Mouse (Mus musculus) C2C12 (cell line): ENCODE results near the gene Gtse1. TPM values are rescaled to one million over a fixed set of nuclear protein-coding genes. Genes with fewer than 3 reads are reported as not detected.

Source experiments
- H3K27me3 ChIP-seq: one replicate; pipeline ENCODE4 v1.6.1; 2011; ENCODE audit not compliant: control insufficient read depth, insufficient read depth, insufficient read length
- H3K36me3 ChIP-seq: one replicate; pipeline ENCODE4 v1.6.1; 2011; ENCODE audit not compliant: control insufficient read depth, insufficient read depth
- H3K4me3 ChIP-seq: one replicate; pipeline ENCODE4 v1.5.1; 2011; ENCODE audit warnings: mild to moderate bottlenecking, control low read depth; ENCODE audit not compliant: poor library complexity, insufficient read depth, severe bottlenecking
- H3K79me2 ChIP-seq: one replicate; pipeline ENCODE4 v1.6.1; 2011; ENCODE audit not compliant: control insufficient read depth, insufficient read depth
- H3K79me3 ChIP-seq: one replicate; pipeline ENCODE4 v1.6.1; 2011; ENCODE audit warnings: low read depth, control low read depth
- H3ac ChIP-seq: one replicate; pipeline ENCODE3; 2011; ENCODE audit warnings: low read depth; ENCODE audit not compliant: control insufficient read depth, insufficient read length
- CEBPB ChIP-seq: IDR thresholded peaks from one replicate; pipeline ENCODE4 v1.6.1; 2011; ENCODE audit warnings: low read depth, mild to moderate bottlenecking, control low read depth, moderate library complexity
- CTCF ChIP-seq: IDR thresholded peaks from one replicate; pipeline ENCODE4 v1.5.1; 2011; ENCODE audit not compliant: control insufficient read depth, insufficient read depth, insufficient read length
- FOSL1 ChIP-seq: IDR thresholded peaks from one replicate; pipeline ENCODE4 v1.8.0; 2011; ENCODE audit warnings: mild to moderate bottlenecking, low read length; ENCODE audit not compliant: poor library complexity, insufficient read depth, severe bottlenecking
- MAX ChIP-seq: IDR thresholded peaks from one replicate; pipeline ENCODE4 v1.6.1; 2011; ENCODE audit warnings: mild to moderate bottlenecking, control low read depth
- MYOD1 ChIP-seq: IDR thresholded peaks from one replicate; pipeline ENCODE4 v1.6.1; 2011; ENCODE audit warnings: low read depth; ENCODE audit not compliant: control insufficient read depth, insufficient read length
- MYOG ChIP-seq: IDR thresholded peaks from one replicate; pipeline ENCODE4 v1.6.1; 2011; ENCODE audit not compliant: control insufficient read depth, insufficient read length; ENCODE audit errors: extremely low read depth
- USF1 ChIP-seq: IDR thresholded peaks from one replicate; pipeline ENCODE4 v1.6.1; 2011; ENCODE audit warnings: low read depth, mild to moderate bottlenecking, control low read depth, moderate library complexity
- polyA plus RNA-seq: library from polyadenylated mRNA; unstranded; fragments of >200 nt; fragmentation: generic; extraction: Trizol; gene quantifications from one replicate; pipeline ENCODE4 v1.2.1, GENCODE M21; 2012; ENCODE audit warnings: missing spikeins

Gtse1 gene
- polyA plus RNA-seq, 1 experiment, result 60.7 TPM

DNA sequence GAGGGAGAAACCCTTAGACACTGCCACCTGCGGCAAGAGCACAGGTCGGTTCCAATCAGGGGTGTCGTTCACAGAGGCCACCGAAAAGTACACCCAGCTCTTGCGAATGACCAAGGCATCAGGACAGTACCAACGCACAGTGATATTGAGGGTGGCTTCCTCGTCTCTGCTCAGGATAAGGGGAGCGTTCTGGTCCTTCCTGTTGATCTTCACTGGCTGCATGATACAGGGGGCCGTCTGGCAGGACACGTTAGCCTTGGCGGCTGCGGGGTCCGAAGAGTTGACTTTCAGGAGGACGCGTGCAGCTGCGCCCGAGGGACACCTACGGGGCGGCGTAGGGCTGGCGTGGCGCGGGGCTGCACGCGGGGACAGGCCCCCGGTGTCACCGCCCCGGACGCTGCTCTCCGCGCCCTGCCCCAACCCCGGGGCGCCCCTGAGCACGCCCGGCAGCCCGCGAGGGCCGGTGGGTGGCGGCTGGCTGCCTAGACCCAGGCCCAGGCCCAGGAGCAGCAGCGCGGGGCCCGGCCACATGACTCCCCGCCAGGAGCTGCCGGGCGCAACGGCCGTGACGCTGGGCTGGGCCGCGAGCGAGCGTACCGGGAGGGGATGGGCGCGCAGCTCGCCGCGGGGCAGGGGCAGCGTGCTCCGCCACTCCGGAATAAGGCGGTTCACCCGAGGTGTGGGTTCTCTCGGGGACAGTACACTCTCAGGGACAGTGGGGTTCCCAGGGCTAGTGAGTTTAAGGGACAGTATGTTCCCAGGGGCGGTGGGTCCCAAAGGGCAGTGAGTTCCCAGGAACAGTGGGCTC lies 38.1 kb upstream of the Gtse1 start, which contains the start of gene Pkdrej:
Pkdrej (minus strand) TSS at position 532 of the 808 bp plus-strand sequence.
- H3ac ChIP-seq, result no peak within 1 kb of the TSS
- no peak within 1 kb of the TSS for H3K4me3 ChIP-seq
- H3K79me3 ChIP-seq, result no peaks in the 10 kb centered on the region
- no peaks in the 10 kb centered on the region for H3K79me2 ChIP-seq
- no peaks in the 10 kb centered on the region for H3K36me3 ChIP-seq
- TF ChIP-seq MYOG, result no peak
- no peak for TF ChIP-seq MAX
- no peak for TF ChIP-seq CEBPB
- TF ChIP-seq CTCF, result no peak
- TF ChIP-seq USF1, result no peak
- TF ChIP-seq FOSL1, result no peak
- TF ChIP-seq MYOD1, result no peak
- H3K27me3 ChIP-seq, result peaks cover 88% of the 10 kb centered on the region

DNA sequence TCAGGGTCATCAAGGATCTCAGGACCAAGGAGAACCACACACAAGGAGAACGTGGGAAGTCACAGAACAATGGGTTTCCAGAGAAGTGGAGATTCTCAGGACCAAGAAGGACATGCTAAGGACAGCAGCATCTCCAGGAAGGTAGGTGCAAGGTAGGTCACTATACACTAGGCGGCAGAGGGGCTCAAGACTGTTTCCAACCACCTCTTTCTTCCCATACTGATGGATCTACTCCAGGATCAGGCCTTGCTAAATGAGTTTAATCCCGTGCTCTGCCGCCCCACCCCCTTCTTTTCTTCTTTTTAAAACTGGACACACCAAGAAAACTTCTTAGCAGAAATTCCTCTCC lies 37.6 kb upstream of the Gtse1 start:
- peaks cover 88% of the 10 kb centered on the region for H3K27me3 ChIP-seq
- no peak overlapping the region for H3ac ChIP-seq
- TF ChIP-seq MAX, result no peak
- TF ChIP-seq CEBPB, result no peak
- TF ChIP-seq FOSL1, result no peak
- TF ChIP-seq CTCF, result no peak
- TF ChIP-seq MYOG, result no peak
- no peak for TF ChIP-seq MYOD1
- no peak for TF ChIP-seq USF1
- no peak overlapping the region for H3K4me3 ChIP-seq
- H3K79me2 ChIP-seq, result no peaks in the 10 kb centered on the region
- H3K36me3 ChIP-seq, result no peaks in the 10 kb centered on the region
- no peaks in the 10 kb centered on the region for H3K79me3 ChIP-seq

DNA sequence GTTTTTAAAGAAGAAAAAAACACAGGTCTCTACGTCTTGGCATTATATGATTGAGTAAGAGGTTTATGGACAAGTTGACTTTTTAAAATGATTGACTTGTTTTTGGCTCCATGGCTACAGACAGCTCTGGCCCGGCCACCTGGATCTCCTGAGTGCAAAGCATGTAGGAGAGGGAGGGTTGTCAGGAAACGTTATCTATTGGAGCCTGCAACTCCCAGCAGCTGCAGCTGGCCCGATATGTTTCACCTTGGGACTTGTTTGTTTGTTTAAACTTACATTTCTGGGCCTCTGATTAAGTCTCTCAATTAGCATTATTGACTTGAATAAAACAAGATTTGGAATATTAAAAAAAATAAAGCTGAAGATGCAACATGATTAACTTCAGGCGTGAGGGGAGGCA lies 32.9 kb upstream of the Gtse1 start:
- H3K36me3 ChIP-seq, result no peaks in the 10 kb centered on the region
- TF ChIP-seq CEBPB, result no peak
- no peaks in the 10 kb centered on the region for H3K79me3 ChIP-seq
- no peak overlapping the region for H3K4me3 ChIP-seq
- H3K27me3 ChIP-seq, result peaks cover 79% of the 10 kb centered on the region
- no peaks in the 10 kb centered on the region for H3K79me2 ChIP-seq
- H3ac ChIP-seq, result no peak overlapping the region

DNA sequence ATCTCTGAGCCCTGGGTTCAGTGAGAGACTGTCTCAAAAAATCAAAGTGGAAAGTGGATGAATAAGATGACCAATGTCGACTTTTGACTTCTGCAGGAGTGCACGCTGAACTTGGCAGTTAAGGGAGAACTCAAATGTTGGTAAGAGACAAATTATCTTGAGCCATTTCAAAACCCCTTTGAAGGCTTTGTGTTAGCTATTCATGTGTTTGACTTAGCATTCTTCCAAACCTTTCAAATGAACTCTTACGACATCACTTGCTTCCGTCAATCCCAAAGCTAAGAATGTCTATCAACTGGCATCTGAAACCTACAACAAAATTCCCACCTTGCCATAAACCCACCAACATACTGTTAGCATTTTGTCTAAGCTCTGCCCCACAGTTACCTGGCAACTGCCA lies 31.5 kb upstream of the Gtse1 start:
- TF ChIP-seq MAX (no peak), MYOD1 (no peak), MYOG (no peak), USF1 (no peak), FOSL1 (no peak), CEBPB (no peak)
- no peaks in the 10 kb centered on the region for H3K79me3 ChIP-seq
- H3K36me3 ChIP-seq, result no peaks in the 10 kb centered on the region
- H3ac ChIP-seq, result no peak overlapping the region
- H3K4me3 ChIP-seq, result no peak overlapping the region
- peaks cover 81% of the 10 kb centered on the region for H3K27me3 ChIP-seq
- H3K79me2 ChIP-seq, result no peaks in the 10 kb centered on the region

DNA sequence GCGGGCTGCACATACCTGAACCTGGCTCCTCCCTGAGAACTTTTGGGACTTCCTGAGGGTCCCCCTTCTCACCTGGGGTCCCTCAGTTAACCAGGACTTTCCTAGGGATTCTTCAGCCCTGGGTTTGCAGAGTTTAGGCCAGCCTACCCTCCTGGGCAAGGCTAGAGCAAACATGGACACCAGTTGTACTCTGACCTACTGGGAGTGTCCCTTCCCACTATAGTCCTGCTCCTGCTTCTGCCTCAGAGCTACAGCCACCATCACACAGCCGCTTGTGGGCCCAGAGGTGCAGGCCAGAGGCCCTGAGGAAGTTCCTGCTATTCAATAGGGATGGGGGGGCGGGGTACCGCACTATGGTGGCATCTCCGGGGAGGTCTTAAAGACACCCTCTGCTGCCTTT lies 30.1 kb upstream of the Gtse1 start:
- H3ac ChIP-seq, result no peak overlapping the region
- H3K27me3 ChIP-seq, result peaks cover 78% of the 10 kb centered on the region
- H3K36me3 ChIP-seq, result no peaks in the 10 kb centered on the region
- no peak overlapping the region for H3K4me3 ChIP-seq
- H3K79me3 ChIP-seq, result no peaks in the 10 kb centered on the region
- no peaks in the 10 kb centered on the region for H3K79me2 ChIP-seq
- no peak for TF ChIP-seq CEBPB
- TF ChIP-seq MAX, result no peak
- TF ChIP-seq MYOG, result no peak
- no peak for TF ChIP-seq CTCF
- no peak for TF ChIP-seq MYOD1
- no peak for TF ChIP-seq USF1
- no peak for TF ChIP-seq FOSL1

DNA sequence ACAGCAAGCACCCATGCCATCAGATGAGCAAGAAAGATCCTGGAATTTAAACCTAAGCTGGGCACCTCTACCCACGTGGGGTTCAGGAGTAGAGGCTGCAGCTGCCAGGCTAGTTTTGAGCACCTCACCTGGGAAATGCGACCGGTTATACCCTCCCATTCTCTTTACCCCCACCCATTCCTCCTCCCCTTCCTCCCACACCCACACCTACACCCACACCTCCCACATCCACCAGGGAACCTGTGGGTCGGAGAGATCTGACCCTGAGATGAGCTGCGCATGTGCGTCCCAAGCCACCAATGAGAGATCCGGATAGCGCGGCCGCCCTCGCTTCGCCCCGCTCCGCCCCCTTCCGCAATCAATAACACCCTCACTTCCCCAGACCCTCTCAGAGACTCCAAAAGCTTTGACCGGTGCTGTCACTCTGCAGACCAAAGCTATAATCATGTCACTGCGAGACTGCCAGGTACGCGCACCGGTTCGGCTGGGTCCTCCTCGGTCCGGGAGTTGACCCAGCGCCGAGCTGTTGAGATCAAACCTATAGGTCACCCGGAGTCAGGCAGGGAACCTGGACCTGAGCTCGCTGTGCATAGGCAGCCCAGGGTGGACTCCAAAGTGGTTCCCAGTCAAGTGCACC lies 27.5 kb upstream of the Gtse1 start, which contains the start of gene Ttc38:
Ttc38 (plus strand) TSS at position 353 of the 637 bp plus-strand sequence.
- no peak for TF ChIP-seq CEBPB
- TF ChIP-seq MYOG, result no peak
- no peak for TF ChIP-seq MYOD1
- TF ChIP-seq FOSL1, result no peak
- TF ChIP-seq CTCF, result no peak
- no peak for TF ChIP-seq USF1
- TF ChIP-seq MAX, result no peak
- Histone ChIP-seq H3ac (no peak within 1 kb of the TSS), H3K79me2 (no peaks in the 10 kb centered on the region), H3K79me3 (no peaks in the 10 kb centered on the region), H3K27me3 (peaks cover 75% of the 10 kb centered on the region), H3K36me3 (no peaks in the 10 kb centered on the region), H3K4me3 (no peak within 1 kb of the TSS)
